Mouse (Mus musculus): ENCODE results near the gene Fbh1.

Gene Fbh1

DNA sequence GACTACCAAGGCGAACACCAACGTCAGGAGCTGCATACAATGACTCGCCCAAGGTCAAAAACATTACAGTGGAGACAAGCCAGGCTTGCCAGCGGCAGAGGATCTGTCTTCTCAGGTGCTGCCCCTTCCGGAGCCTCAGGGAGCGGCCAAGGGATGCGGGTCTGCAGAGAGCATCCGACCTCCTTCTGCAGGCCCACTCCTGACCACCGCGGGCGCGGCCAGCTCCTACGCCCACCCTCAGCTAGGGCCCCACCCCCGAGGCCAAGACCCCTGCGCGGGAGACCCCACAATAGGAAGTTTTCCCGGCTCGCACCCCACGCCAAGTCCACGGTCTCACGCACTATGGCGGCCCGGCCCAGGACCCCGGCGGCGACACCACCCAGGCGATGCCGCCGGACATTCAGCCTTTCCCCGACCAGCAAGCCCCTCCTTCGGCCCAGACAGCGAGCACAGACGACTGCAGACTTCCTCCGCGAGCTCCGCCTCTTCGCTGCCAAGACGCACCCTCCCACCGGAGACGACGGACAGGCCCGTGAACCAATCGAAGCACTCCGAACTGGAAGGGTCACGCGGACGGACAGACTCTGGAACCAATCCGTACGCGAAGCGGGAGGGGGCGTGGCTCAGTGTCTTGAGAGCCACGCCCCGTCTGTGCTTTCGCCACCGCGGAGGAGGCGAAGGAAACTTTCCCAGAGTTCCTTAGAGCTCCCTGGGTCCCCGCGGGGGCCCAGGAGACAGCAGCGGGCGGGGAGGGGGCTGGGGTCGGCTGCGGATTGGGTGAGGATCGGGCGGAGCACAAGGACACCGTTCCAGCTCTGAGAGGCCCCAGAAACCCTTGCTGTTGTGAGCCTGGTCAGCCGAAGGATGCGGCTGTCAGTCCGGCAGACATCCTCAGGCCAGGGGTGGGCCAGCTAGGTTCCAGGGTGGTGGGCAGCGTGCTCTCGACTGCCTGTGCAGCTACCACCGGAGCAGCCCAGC lies at the start of gene Fbh1, which contains the start of gene Ankrd16:
Fbh1 (minus strand) TSS at position 492 of the 978 bp plus-strand sequence.
Ankrd16 (plus strand) TSS at position 786 of the 978 bp plus-strand sequence.
- peak; percentile 100 for DNase-seq

DNA sequence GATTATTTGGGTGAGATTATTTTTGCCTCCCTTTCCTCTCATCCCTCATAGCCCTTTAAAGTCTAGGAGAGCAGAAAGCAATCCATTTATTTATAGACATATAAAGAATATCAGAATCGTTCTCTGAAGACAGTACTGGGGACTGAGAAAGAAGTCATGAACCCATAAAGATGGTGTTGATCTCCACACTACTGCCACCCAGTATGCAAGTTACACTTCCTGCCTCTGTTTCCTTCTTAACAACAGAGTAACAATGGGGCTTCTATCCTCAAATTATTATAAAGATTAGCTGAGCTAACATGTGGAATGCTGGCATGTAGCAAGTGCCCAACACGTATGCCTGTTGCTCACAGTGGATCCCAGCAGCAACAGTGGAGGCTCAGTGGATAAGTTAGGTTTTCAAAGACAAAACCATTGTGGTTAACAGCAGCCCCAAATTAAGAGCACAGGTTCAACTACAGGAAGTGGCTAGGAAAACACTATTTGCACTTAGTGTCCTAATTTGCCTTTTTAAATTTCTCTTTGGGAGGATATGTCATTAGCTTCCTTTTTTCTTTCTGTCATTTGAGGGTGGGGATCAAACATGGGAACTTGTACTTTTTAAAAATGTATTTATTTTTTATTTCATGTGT lies 24.0 kb upstream of the Fbh1 start:
- no peak for DNase-seq

DNA sequence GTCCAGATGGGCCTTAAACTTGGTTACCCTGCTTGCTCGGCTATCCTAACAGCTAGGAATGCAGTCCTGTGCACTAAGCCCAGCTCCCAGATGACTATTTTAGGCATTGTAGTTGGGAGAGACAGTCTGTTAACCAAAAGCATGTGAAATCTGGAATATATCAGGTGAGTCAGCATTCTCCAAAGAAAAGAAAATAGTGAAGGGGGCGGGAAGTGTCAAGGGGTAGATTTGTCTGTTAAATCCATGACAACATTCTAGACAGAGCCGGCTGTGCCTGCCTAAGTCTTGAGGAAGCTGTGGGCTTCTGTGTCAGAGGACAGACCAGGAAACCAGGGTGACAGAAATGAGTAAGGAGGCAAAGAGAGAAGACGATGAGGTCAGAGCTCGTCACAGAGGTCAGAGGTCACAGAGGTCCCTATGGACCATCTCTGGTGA lies 20.6 kb upstream of the Fbh1 start:
- no peak for DNase-seq

DNA sequence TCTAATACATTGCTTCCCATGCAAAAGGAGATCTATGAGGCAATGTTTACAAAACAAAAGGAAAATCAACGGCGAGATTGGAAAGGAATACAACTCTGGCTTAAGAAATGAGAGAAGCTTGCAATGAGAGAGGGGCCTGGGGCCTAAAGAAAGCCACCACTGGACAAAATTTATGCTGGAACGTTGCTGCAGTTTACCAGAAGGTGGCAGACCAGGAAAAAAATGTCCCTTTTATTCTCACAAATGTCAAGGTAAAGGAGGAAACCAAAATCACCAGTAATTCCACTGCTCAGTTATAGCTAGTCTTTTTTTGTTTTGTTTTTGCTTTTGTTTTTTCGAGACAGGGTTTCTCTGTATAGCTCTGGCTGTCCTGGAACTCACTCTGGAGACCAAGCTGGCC lies 17.3 kb upstream of the Fbh1 start:
- no peak for DNase-seq

DNA sequence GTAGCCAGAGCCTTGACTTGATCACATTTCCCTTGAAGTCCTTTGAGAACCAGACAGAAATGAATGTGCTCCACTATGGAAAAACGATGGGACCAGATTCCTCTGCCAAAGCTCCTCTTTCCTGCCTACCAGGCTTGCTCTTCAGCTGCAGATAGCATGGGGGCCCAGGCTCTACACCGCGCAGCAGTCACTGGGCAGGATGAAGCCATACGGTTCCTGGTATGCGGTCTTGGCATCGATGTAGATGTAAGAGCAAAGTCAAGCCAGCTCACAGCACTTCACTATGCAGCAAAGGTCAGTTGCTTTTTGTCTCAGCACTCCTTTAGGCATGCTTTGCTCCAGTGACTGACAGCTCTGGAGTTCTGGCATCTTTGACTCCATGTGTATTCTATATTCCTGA lies 6.8 kb upstream of the Fbh1 start:
- DNase-seq, result peak; percentile 1

DNA sequence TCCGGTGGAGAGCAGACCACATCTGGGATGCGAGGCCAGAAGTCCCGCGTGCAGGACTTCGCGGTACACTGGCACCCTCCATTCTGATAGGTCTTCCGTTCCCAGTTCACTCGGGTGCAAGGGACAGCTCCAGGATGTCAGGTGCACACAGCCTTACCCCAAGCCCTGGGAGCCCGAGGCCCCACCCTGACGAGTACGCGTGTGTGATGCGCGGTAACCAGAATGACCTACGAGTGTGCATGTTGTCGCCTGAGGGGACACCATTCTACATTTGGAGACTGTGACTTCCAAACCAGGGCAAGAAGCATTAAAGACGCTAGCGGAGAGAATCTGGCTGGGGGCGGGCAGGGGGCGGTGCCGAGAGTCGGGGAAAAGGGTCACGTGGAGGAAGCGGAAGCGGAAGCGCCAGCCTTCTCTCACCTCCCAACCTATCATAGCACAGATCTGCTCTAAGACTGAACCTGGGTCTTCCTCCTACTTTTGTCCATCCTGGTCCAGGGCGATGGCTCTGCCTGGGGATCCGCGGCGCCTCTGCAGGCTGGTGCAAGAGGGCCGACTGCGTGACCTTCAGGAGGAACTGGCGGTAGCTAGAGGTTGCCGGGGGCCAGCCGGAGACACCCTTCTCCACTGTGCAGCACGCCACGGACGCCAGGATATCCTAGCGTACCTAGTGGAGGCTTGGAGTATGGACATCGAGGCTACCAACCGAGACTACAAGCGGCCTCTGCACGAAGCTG lies 873 bp upstream of the Fbh1 start:
- DNase-seq, result peak; percentile 93

DNA sequence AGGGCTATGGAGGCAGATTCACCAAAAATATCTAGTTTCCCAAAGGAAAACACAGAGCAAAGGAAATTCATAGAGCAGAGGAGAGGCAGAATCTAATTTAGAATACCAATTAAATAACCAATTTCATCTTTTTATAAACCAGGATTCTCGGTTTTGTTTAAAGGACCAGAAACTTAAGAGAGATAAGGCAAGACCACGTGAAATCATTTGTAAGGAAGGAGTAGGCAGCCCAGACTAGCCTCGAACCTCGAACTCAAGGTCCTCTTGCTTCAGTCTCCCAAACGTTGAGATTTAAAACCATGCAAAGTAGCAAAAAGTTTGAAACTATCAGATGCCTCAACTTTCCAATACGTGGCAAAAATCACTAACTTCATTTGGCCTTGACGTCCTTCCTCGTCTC lies 967 bp downstream of the Fbh1 start:
- no peak for DNase-seq

DNA sequence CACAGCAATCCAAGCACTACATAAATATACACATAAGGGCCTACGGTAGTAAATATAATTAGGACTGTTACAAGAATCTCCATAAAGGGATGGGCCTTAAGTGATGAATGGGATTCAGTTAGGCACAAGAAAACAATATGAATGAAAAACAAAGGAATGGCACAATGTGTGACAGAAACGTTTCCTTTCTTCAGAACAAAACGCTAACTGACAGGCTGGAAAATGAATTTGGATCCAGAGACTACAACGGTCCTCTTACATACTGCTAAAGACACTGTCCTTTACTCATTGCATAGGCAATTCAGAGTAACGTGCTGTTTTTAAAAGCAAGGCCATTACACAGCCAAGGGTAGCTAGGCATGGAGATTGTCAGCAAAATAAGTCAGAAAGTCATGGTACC lies 2.3 kb downstream of the Fbh1 start:
- no peak for DNase-seq

DNA sequence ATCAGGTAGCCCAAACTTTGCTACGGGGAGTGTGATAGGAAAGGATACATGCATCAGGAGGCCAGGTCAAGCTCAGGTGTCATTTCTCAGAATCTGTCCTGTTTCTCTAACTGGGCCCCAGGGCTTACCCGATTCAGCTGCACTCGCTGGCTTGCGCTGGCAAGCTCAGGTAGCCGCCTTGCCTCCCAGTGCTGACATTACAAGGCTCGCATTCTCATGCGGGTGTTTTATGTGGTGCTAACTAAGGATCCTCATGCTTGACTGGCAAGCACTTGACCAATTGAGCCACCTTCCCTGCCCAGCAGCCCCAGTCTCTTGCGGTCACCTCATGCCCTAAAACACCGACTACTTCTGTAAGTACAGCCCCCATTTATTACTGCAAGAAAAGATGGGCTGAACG lies 3.0 kb downstream of the Fbh1 start:
- DNase-seq, result no peak

DNA sequence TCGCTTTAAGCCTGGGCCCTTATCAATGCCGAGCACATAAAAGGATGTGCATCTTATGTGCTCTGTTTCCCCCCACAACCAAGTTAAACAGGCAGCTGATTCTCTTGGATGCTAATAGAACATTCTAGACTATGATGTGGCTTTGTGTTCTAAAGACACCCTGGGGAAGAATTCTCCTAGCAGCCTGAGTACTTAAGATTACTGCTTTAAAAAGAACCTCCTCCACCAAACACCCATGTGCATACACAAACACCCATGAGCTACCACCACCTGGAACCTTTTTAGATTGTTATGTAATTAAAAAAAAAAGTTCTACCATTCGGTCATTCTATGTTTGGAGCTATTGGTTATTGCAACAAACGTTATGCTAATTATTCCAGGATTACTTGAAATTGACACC lies 5.0 kb downstream of the Fbh1 start:
- no peak for DNase-seq

DNA sequence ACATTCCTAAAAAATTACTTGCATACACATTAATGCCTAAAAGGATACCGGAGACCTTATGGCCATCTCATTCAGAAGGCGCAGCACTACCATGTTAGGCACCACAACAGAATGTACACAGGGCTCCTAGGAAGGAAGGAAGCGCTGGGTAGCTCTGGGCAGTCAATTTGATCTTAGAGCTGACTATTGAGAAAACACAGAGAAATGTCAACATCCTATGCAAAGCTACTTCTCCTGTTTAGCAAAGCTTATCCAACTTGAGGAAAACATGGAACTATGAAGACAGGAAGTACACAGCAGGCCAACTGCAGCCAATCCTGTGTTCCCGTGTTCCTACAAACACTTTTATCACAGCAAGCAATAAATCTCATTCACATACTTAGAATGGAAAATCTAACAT lies 5.7 kb downstream of the Fbh1 start:
- DNase-seq, result no peak

DNA sequence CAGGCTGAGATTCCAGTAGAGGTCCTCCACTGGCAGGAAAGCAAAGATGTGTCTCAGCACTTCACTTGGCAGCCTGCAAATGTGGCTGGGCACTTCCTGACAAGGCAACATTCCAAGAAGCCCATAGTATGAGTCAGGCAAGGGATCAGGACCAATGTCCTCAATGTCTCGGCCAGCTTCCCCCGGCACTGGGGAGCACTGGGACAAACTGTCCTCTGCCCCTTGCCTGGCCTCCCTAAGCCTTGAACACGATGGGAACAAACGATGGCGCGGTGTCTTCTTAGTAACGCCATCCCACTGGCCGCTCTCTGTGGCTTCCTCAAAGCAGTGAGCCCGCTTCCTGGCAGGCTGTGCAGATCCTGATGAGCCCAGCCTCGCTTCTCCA lies 10.2 kb downstream of the Fbh1 start:
- DNase-seq, result no peak

DNA sequence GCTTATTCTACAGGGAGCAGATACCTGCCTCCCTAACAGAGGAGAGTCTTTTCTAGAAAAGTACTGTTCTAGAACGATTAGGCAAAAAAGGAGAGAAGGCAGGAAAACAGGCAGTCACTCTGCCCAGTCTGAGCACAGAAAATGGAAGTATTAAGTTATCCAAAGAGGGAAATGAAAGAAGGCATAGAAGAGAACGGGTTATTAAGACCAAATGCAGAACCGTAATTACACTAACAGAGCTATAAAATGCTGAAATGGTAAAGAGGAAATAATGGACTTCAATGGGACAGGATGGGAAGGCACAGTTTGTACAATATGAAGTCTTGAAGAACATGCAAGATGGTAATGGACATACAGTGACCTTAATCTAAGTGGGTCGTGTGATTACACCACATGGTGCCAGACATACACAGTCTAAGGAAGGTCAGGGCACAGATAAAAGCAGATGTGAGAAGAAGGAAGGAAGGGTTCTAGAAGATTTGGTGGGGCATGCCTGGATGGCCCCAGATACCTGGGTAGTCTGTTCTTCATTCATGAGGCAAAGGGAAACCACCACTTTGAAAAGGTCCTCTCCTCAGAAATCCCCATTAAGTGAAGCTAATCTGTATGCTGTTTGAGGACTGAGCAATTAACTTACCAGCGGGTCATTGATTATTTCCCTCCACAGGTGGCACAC lies 10.8 kb downstream of the Fbh1 start:
- no peak for DNase-seq

DNA sequence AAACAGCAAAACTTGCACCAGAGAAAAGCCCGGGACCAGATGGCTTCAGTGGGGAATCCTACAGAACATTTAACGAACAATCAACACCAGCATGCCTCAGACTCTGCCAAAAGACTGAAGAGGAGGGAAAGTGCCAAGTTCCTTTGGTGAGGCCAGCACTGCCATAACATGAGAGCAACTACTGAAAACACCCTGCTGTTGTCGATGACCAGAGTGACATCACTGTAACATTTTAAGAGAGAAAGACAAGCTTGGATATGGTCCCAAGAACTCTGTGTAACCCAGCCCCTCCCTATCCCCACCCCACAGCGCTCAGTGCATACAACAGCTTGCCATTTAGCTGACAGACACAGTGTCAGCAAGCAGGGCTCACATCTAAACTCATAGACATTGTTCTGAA lies 11.7 kb downstream of the Fbh1 start:
- DNase-seq, result no peak

DNA sequence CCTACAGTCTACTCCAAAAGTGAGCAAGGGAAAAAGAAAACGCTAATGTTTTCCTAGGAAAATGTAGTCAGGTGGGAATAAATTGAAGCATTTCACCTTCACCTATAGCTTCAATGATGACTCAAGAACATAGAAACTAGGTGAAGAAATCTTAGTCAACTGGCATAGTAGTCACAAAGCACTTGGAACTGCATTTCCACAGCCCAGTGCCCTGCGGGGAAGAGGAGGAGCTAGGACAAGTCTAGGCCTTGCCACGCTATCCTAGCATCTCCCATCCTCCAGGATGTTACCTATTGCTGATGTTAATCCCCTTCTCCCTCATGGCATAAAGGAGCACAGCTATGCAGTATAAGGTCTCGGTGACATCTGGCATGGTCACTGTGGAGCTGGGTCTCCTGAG lies 14.8 kb downstream of the Fbh1 start:
- DNase-seq, result no peak

DNA sequence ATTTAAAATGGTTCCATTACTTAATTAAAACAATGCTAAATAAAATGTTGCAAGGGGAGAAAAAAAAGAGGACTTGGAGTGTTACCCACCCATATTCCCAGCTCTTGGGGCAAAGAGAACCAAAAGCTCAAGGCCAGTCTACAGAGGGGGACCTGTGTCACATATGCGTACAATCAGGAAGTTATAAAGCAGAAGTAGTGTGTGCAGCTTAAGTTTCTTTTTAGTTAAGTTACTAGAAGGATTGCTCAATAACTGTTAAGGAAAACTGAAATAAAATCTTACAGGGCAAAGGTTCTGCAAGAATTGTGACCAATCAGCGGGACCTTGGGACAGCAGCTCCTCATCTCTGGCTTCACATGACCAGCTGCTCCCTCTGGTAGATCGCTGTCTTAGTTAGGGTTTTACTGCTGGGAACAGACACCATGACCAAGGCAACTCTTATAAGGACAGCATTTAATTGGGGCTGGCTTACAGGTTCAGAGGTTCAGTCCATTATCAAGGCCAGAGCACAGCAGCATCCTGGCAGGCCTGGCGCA lies 37.8 kb downstream of the Fbh1 start:
- no peak for DNase-seq

DNA sequence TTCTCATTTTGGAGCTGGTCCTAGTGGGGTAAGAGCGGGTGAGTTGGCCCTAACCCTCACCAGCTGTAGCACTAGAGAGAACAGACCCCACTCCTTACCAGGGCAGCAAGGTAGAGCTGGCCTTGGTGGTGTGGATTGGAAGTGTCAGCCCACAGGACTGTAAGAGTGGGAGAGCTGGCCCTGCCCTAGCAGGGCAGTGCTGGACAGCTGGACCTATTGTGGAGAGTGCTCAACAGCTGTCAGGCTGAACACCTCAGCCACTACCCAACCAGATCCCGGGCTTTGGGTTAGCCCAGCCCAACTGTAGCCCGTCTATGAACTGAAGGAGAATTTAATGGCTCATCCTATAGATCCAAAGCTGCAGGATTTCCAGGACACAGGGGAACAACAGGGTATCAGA lies 38.6 kb downstream of the Fbh1 start:
- DNase-seq, result no peak

DNA sequence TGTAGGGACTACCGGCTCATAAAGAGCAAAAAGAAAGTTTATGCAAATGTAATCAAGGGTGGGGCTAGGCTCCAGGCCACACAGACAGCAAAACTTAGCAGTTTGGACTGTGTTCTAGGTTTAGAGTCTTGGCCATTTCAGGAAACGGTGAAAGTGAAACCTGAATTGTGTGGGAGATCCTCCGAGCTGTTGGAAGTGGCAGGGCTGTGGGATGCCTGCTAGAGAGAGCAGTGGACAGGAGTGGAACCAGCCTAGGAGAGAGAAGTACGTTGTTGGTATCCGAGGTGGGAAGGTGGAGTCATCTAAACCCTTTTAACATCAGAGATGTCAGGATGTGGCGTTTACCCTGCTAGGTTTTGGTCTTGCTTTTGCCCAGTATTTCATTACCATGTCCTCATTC lies 41.5 kb downstream of the Fbh1 start:
- no peak for DNase-seq

DNA sequence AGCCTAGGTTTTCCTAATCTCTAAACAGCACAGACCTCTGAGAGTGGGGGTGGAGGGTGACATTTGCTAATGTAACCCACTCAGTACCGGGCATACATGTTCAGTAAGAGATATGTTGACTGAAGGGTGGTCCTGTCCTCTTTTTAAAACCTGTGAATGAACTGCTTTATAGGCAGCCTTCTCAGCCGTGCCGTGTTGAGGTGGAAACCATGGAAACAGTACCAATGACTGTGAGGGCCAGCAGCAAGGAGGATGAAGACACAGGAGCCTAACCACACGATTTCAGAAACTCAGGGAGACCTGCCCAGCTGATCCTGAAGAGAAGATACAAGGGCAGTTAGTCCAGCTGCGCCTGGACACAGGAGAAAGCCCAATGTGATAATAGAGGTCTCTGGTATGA lies 44.4 kb downstream of the Fbh1 start:
- no peak for DNase-seq

DNA sequence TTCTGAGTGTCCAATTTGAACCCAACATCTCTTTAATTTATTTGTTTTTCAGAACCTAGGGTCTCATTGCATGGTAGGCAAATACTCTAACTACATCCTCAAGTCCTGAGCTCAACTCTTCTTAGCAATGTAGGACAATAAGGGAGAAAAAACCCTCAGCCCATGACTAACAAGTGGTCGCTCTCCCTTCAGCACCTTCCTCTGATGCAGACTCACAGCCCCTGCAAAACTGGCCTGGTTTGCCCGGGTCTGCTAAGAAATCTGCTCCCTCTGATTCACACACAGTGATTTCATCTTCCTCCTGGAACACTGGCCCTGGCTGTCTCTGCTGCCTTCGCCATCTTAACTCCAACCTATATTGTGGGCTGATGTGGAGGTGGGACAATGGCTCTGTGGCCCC lies 48.3 kb downstream of the Fbh1 start:
- no peak for DNase-seq

DNA sequence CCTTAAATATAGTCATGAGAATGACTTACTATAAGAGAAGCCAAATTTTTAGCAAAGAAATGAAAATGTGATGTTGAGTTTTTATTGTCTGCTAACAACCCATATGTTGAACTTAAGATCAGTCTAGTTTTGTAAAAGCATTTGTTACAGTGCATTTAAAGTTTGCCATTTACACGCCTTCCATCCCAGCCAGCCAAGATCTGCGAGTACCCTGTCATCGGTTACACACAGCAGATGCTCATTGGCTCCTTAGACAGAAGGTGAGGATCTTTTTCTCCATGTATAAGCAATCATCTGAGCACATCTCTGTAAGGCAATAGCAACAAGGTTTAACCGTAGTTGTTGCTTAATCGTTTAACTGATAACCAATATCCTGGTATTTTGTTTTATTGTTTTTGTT lies 49.8 kb downstream of the Fbh1 start:
- no peak for DNase-seq

DNA sequence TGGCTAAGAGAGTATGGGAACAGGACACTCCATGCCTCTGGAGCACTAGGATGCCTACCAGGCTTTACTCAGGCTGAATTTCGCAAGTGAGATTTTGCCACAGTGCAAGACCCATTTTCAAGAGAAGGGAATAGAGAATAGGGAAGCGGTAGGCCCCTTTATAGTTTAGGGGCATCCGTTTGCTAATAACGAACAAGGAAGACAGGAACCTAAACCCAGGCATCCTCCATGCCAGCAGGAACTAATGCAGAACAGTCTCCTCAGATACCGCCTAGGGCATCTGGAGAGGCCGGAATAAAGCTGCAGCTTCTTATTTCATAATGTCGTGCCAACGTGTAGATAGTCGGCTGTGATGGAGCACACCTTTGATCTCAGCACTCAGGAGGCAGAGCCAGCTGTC lies 54.8 kb downstream of the Fbh1 start:
- no peak for DNase-seq

DNA sequence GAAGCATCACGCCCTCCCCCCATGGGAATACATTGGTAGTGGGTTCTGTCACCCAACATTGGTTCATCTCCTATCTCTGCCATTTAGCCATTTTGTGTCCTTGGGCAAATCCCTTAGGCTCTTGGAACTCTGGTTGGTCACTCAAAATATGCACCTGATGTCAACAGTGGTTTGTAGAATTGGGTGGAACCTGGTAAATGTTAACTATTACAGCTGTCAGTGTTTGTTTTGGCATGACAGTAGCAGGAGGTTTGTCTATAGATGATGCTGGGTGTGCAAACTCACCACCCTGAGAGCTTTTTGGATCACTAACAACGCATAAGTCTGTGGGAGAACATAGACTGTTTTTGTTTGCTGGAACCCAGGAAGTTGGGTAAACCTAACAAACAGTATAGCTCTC lies 58.8 kb downstream of the Fbh1 start:
- no peak for DNase-seq
